Mouse (Mus musculus): Measurements from ENCODE around the gene Cks1b. TPM values are rescaled to one million over a fixed set of nuclear protein-coding genes. Genes with fewer than 3 reads are reported as not detected.

Gene Cks1b
- polyA plus RNA-seq, 1 experiment from 2014 or later: 315 TPM

GRCm38 (mm10) chr3:89411490-89412393, 6.4 kb downstream of the Cks1b start, which contains the start of gene Flad1:
Gene Flad1, minus strand, starts transcription at chr3:89411870.
- Histone ChIP-seq H3K4me3 (replicated peaks; ENCODE audit: low read depth, low read length) (peak within 1 kb of the TSS; percentile 50), H3K27me3 (ENCODE audit: insufficient read depth, low read length) (no peaks in the 10 kb centered on the region), H3K4me1 (replicated peaks; ENCODE audit: insufficient read depth, low read length) (peaks cover 8% of the 10 kb centered on the region), H3K27ac (peak within 1 kb of the TSS; percentile 71), H3K9me3 (replicated peaks; ENCODE audit: low read length) (no peaks in the 10 kb centered on the region), H3K36me3 (ENCODE audit: insufficient read depth, low read length) (peaks cover 25% of the 10 kb centered on the region), H3K4me2 (ENCODE audit: low read length) (peak within 1 kb of the TSS; percentile 79), H3K9ac (ENCODE audit: low read depth, low read length) (peak within 1 kb of the TSS; percentile 60)
- DNase-seq (ENCODE audit: low spot score) (peak; percentile 99), ATAC-seq (replicated peaks; ENCODE audit: low FRiP score, low read depth) (peak; percentile 99)
- 6% methylated on average over 28 of the region's 28 CpGs for whole genome bisulfite sequencing
- TF ChIP-seq CTCF (IDR thresholded peaks at IDR 0.05; ENCODE audit: low read depth): no peak

DNA sequence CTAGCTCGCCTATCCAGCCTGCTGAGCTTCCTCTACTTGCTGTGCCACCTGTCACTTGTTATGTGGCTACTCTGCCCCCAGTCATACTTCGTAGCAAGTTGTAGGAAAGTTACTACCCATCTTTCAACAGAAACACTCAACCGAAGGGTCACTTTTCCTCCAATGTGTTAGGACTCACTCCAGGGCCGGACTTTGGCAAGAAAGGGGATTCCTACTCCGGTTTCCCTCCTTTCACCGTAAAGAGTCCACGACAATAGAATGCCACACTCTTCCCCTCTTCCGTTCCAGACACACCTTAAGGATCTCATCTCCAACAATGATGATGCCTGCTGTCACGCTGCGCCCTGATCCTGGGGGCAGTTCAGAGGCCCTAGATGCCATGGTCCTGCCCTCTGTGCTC, 7.3 kb downstream of the Cks1b start:
- DNase-seq (ENCODE audit: low spot score): no peak
- ATAC-seq (replicated peaks; ENCODE audit: low FRiP score, low read depth): no peak
- Histone ChIP-seq H3K4me3 (replicated peaks; ENCODE audit: low read depth, low read length) (peak overlapping the region; percentile 50), H3K36me3 (ENCODE audit: insufficient read depth, low read length) (peaks cover 23% of the 10 kb centered on the region), H3K4me2 (ENCODE audit: low read length) (peak overlapping the region; percentile 79), H3K9ac (ENCODE audit: low read depth, low read length) (peak overlapping the region; percentile 60), H3K9me3 (replicated peaks; ENCODE audit: low read length) (no peaks in the 10 kb centered on the region), H3K4me1 (replicated peaks; ENCODE audit: insufficient read depth, low read length) (peaks cover 8% of the 10 kb centered on the region), H3K27me3 (ENCODE audit: insufficient read depth, low read length) (no peaks in the 10 kb centered on the region), H3K27ac (peak overlapping the region; percentile 71)
- TF ChIP-seq CTCF (IDR thresholded peaks at IDR 0.05; ENCODE audit: low read depth): no peak
- WGBS: 75% methylated on average over 10 of the region's 10 CpGs

DNA sequence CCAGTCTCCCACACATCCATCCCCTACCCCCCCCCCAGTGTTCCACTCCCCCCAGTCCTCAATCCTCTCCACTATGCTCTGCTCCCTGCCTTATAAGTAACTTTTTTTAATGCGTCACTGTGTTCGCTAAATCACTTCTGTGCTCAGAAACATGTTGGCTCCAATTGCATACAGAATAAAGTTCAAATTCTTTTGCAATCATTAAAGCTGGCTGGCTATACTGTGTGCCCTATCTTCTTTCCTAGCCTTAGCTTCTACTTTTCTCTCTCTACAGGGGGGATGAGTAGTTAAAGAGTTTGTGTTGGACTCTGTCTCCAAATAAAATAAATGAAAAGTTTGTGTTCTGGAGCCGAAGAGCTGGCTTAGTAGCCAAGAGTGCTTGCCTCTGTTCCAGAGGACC, 8.5 kb downstream of the Cks1b start:
- Histone ChIP-seq H3K9ac (ENCODE audit: low read depth, low read length) (no peak overlapping the region), H3K9me3 (replicated peaks; ENCODE audit: low read length) (no peaks in the 10 kb centered on the region), H3K36me3 (ENCODE audit: insufficient read depth, low read length) (peaks cover 16% of the 10 kb centered on the region), H3K4me2 (ENCODE audit: low read length) (no peak overlapping the region), H3K4me1 (replicated peaks; ENCODE audit: insufficient read depth, low read length) (peaks cover 8% of the 10 kb centered on the region), H3K4me3 (replicated peaks; ENCODE audit: low read depth, low read length) (no peak overlapping the region), H3K27me3 (ENCODE audit: insufficient read depth, low read length) (no peaks in the 10 kb centered on the region), H3K27ac (no peak overlapping the region)
- DNase-seq (ENCODE audit: low spot score) (no peak), ATAC-seq (replicated peaks; ENCODE audit: low FRiP score, low read depth) (no peak)
- 88% methylated on average over 3 of the region's 3 CpGs for WGBS
- TF ChIP-seq CTCF (IDR thresholded peaks at IDR 0.05; ENCODE audit: low read depth): no peak

DNA sequence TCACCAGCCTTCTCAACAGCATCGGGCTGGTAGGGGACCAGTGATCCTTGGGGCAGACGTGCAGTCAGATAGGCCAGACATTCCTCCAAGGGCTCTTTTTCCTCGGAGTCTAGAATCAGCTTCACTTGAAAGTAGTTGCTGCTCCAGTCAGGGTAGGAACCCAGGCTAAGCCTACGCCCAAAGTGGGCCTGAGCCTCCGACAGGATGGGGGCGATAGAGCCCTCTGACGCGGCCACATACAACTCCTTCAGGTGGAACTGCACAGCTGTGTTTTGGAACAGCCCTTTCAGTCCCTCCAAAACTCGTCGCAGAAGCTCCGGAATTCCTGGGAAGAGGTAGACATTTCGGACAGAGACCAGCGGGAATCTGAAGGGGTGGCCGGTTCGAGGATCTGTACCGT, 9.7 kb downstream of the Cks1b start:
- 70% methylated on average over 16 of the region's 16 CpGs for WGBS
- Histone ChIP-seq H3K4me2 (ENCODE audit: low read length) (no peak overlapping the region), H3K27ac (no peak overlapping the region), H3K9me3 (replicated peaks; ENCODE audit: low read length) (no peaks in the 10 kb centered on the region), H3K4me1 (replicated peaks; ENCODE audit: insufficient read depth, low read length) (peaks cover 8% of the 10 kb centered on the region), H3K36me3 (ENCODE audit: insufficient read depth, low read length) (peaks cover 15% of the 10 kb centered on the region; the same call in 1 of the 2 replicates), H3K27me3 (ENCODE audit: insufficient read depth, low read length) (no peaks in the 10 kb centered on the region), H3K4me3 (replicated peaks; ENCODE audit: low read depth, low read length) (no peak overlapping the region), H3K9ac (ENCODE audit: low read depth, low read length) (no peak overlapping the region)
- TF ChIP-seq CTCF (IDR thresholded peaks at IDR 0.05; ENCODE audit: low read depth): no peak
- ATAC-seq (replicated peaks; ENCODE audit: low FRiP score, low read depth) (no peak), DNase-seq (ENCODE audit: low spot score) (no peak)

GRCm38 (mm10) chr3:89406887-89407286, 11.3 kb downstream of the Cks1b start:
- Histone ChIP-seq H3K4me1 (replicated peaks; ENCODE audit: insufficient read depth, low read length) (peaks cover 8% of the 10 kb centered on the region), H3K36me3 (ENCODE audit: insufficient read depth, low read length) (peaks cover 25% of the 10 kb centered on the region), H3K4me2 (ENCODE audit: low read length) (no peak overlapping the region), H3K9me3 (replicated peaks; ENCODE audit: low read length) (no peaks in the 10 kb centered on the region), H3K27ac (no peak overlapping the region), H3K9ac (ENCODE audit: low read depth, low read length) (no peak overlapping the region), H3K4me3 (replicated peaks; ENCODE audit: low read depth, low read length) (no peak overlapping the region), H3K27me3 (ENCODE audit: insufficient read depth, low read length) (no peaks in the 10 kb centered on the region)
- no peak for DNase-seq (ENCODE audit: low spot score)
- ATAC-seq (replicated peaks; ENCODE audit: low FRiP score, low read depth): no peak
- TF ChIP-seq CTCF (IDR thresholded peaks at IDR 0.05; ENCODE audit: low read depth): no peak
- 88% methylated on average over 6 of the region's 6 CpGs for WGBS

- DNase-seq (ENCODE audit: low spot score): no peak
- Histone ChIP-seq H3K27me3 (ENCODE audit: insufficient read depth, low read length) (no peaks in the 10 kb centered on the region), H3K9ac (ENCODE audit: low read depth, low read length) (no peak within 1 kb of the TSS), H3K36me3 (ENCODE audit: insufficient read depth, low read length) (peaks cover 30% of the 10 kb centered on the region), H3K4me1 (replicated peaks; ENCODE audit: insufficient read depth, low read length) (no peaks in the 10 kb centered on the region), H3K27ac (no peak within 1 kb of the TSS), H3K4me2 (ENCODE audit: low read length) (no peak within 1 kb of the TSS), H3K9me3 (replicated peaks; ENCODE audit: low read length) (no peaks in the 10 kb centered on the region), H3K4me3 (replicated peaks; ENCODE audit: low read depth, low read length) (no peak within 1 kb of the TSS)
- 74% methylated on average over 5 of the region's 5 CpGs for WGBS
- no peak for TF ChIP-seq CTCF (IDR thresholded peaks at IDR 0.05; ENCODE audit: low read depth)
- no peak for ATAC-seq (replicated peaks; ENCODE audit: low FRiP score, low read depth)
Measured at GRCm38 (mm10) chr3:89402693-89403092, 15.5 kb downstream of the Cks1b start, which contains the start of gene Lenep. Gene Lenep, minus strand, starts transcription at chr3:89402793.
